Mouse (Mus musculus) erythroid progenitor cell, adult 5-6 weeks (primary cell): Measurements from ENCODE around the gene Rrp1b. TPM values are rescaled to one million over a fixed set of nuclear protein-coding genes. Genes with fewer than 3 reads are reported as not detected.
"Not testable (repeated sequence)": the region's sequence is repeated elsewhere in the genome, so short reads cannot be mapped to it uniquely, and the experiment has no call there.

ENCODE experiments used
- ATAC-seq: replicated peaks from 2 replicates; pipeline ENCODE4 v1.8.0; 2016; ENCODE audit warnings: moderate number of reproducible peaks, mild to moderate bottlenecking, moderate TSS enrichment, inconsistent platforms; ENCODE audit not compliant: poor library complexity, low FRiP score, severe bottlenecking
- total RNA-seq, 2 experiments: library from RNA; stranded (forward) in 1 of 2; stranded (reverse) in 1 of 2; fragments of 150-400 nt in 1 of 2; fragments of 186-747, 209-891 nt in 1 of 2; gene quantifications; 2 replicates each; pipeline versions ENCODE4 v1.2.3 to v1.2.4; 2015 to 2017; ENCODE audit warnings: low replicate concordance in 2 of 2

The Rrp1b gene
- total RNA-seq, 2 experiments from 2014 or later, result 5.4 to 8.8 TPM

DNA sequence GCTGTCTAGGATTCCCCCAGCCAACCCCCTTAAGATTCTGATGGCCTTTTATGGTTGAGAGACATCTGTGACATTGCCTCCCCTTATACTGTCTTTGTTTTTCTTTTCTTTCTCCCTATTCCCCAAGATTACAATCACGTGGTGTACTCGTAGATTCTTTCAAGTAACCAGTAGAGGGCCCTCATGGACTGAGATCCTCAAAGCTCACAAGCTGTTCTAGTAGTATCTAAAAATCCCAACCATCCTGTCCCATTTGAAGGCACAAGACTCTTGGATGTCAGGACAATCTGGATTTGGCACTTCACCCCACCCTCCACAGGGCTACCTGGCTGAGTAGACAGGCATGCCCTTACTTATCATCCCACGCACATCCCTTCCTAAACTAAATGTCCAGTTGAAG lies 8.2 kb upstream of the Rrp1b start:
- no peak for ATAC-seq

- no peak for ATAC-seq
Measured at GRCm38 (mm10) chr17:32028301-32028700, 7.6 kb upstream of the Rrp1b start.

GRCm38 (mm10) chr17:32031684-32032083 lies 4.2 kb upstream of the Rrp1b start:
- ATAC-seq, result no peak

DNA sequence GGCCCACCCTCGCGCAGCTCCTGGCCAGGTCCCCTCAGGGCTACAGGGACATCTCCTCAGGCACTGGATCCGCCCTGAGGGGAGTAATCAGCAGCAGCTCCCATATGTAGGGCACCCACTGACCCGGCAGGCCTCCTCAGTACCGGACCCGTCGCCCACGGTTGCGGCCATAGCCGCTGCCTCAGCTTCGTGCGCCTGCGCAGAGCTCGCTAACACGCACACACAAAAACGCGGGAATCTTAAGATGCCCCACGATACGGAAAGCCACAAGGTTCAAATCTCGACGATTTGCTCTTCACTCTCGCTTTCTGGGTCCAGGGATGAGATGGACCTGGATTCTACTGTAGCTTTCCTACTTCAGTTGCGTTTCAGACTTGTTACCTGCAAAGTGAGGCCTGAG lies 1.6 kb upstream of the Rrp1b start:
- ATAC-seq, result no peak

GRCm38 (mm10) chr17:32036509-32037438 lies 874 bp downstream of the Rrp1b start:
- ATAC-seq, result no peak

GRCm38 (mm10) chr17:32040263-32040662 lies 4.4 kb downstream of the Rrp1b start:
- no peak for ATAC-seq

DNA sequence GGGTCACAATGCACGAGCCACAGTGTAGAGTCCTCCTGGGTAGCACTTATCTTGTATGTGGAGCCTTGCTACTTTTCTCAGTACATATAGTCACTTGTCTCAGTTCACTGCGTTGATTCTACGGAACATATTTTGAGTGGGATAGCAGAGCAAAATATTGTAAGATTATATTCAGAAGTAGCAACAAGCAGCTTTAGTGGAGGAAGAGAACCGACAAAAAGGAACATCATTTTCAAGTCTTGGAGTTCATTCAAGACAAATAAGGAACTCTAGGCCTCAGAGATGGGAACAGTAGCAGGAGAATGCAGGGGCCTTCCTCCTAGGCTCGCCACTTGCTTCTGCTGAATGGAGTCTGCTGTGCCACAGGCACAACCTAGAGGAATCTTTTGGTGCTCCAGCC lies 10.6 kb downstream of the Rrp1b start:
- ATAC-seq, result no peak

- no peak for ATAC-seq
Measured at GRCm38 (mm10) chr17:32048351-32048750, 12.5 kb downstream of the Rrp1b start.

GRCm38 (mm10) chr17:32049914-32050313 lies 14.0 kb downstream of the Rrp1b start:
- no peak for ATAC-seq

DNA sequence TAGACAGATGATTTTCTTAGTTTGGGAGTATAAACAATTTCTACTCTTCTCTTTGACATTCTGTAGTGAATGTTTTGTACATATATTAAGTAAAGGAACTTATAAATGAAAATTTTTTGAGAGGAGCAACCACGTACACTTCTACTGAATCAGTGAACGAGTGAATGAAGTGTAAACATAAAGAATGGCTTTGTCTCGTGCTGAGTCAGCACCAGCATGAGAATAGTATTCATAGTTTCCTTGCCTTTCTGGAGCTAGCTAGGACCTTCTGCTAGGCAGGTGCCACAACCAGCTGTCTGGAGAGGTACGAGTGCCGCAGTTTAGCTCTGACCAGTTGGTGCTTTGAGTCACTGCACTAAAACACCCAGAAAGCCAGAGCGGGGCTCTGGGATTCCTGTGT lies 14.7 kb downstream of the Rrp1b start:
- no peak for ATAC-seq

GRCm38 (mm10) chr17:32052237-32053080 lies 16.6 kb downstream of the Rrp1b start:
- no peak for ATAC-seq

- ATAC-seq, result no peak
Measured at GRCm38 (mm10) chr17:32053677-32054076, 17.8 kb downstream of the Rrp1b start.

DNA sequence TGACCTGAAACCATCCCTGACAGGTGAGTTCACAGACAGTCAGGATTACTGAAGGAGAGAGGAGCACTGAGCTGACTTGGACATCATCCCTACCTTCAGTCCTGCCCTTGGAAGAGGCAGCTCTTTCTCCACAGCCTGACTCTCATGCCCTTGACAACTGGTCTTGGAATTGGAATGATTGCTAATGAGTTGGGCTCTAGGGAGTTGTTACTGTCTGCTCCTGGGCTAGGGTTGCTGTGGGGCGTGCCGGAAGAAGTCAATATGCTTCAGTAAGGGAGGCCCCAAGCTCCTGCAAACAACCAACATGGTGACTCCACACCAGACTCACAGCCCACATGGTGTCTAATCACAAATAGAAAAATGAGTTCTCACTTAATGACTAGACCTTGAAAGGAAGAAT lies 21.9 kb downstream of the Rrp1b start:
- no peak for ATAC-seq

GRCm38 (mm10) chr17:32059084-32059483 lies 23.2 kb downstream of the Rrp1b start:
- no peak for ATAC-seq

DNA sequence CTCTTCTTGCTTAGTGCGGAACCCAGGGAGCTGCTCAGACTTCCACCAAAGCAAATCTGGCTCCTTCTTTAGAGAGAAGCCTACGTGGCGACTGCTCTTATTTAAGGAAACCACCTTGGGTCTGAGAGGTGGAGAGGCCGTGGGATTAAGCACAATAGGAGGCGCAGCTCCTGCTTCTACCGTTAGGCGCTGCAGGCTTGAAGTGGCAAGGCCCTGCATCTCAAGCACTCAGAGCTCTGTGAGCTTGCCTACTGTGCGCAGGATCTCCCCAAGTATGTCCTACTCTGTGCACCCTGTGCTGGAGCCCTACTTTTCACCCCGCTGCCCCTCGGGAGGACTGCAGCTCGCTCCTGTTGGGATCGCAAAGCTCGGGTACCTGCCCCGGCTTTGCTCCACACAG lies 25.3 kb downstream of the Rrp1b start:
- 0 out of 2 replicates have a peak, but pooled peaks have one; percentile 25 for ATAC-seq

DNA sequence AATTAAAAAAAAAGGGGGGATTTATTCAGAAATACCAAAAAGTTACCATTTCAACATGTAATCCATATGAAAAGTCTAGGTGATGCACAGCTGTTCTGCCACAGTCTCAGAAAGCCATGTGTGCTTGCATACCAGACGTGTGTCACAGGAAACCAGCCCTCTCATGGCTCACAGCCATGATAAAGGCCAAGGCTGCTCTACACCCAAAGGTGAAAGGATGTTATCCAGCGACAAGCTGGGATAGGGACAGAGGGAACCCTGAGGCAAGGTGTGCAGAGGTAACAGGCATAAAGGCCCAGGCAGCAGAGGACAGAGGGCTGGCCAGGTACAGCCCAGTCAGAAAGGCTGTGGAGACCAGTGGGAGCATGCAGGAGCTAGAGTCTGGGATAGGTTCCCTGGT lies 27.8 kb downstream of the Rrp1b start:
- ATAC-seq, result no peak

DNA sequence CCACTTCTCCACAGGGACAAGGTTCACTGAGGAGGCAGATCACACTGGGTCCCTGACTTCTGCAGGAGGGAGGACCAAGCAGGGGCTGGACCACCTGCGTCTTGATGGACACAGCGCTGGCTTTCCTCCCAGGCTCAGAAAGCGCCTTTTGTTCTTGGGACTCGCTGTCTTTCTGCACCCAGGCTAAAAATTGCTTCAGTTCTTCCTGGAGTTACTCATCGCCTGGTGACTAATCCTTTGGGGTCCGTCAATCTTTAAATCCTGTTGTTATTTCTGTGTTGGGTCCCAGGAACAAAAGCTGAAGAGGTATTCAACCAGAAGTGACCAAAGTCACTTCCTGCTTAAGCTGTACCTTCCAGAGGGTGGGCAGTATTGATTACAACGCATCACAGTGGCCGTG lies 28.9 kb downstream of the Rrp1b start:
- not testable (repeated sequence) for ATAC-seq

- ATAC-seq, result no peak
Measured at GRCm38 (mm10) chr17:32067541-32067940, 31.6 kb downstream of the Rrp1b start.

DNA sequence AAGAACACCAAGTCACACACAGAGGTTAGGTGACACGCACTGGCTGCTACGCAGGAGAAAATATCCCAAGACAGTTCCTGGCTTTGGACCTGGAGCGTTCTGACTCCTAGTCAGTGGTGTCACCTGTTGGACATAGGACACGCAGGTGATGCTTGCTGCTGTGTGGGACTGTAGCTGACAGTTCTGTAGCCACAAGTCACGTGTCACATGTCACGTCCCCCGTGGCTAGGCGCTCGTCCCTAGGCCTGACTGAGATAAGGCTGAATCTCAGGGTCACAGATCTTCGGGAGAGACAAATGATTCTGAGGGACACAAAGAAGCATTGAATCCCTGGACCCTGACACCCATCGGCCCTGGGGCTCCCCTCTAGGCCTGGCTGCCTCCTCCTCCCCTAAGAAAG lies 32.5 kb downstream of the Rrp1b start:
- no peak for ATAC-seq

DNA sequence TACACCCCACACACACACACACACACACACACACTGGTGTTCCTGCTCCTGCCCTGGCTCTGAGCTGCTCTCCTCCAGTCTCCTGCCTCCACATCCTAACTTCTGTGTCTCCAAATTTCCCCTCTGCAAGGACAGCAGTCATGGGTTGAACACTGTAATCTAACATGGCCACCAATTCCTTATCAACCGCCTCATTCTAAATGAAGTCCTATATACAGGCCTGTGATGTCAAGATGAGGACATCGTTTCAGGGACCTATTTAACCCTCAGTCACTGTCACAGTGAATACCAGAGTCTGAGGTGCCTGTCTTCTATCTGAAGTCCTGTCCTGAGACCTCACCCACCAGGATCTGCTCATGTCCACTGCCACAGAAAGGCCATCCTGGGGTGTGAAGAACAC lies 32.9 kb downstream of the Rrp1b start:
- no peak for ATAC-seq

- 0 out of 2 replicates have a peak, but pooled peaks have one; percentile 52 for ATAC-seq
Measured at GRCm38 (mm10) chr17:32073359-32073758, 37.5 kb downstream of the Rrp1b start.
